Mouse (Mus musculus): ENCODE measurements around the gene Rdh13. TPM values are rescaled to one million over a fixed set of nuclear protein-coding genes. Genes with fewer than 3 reads are reported as not detected.

The Rdh13 gene
- polyA plus RNA-seq, 1 experiment from 2014 or later, result 34.5 TPM

DNA sequence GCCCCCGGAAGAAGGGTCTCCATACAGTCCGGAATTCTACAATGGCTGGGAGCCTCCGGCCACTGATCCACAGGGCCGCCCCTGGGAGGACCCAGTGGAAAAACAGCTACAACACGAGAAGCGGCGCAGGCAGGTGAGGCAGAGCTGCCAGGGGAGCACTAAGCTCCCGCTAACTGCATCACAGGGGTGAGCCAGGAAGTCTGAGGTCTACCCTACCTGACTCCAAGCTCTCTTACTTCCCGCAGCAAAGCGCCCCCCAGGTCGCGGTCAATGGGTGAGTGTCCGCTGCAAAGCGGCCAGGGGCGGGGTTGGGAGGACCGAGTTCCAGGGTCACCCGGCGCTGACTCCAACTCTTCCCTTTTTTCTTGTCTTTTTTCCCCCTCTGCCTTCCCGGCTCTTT lies 28.5 kb upstream of the Rdh13 start:
- 10% methylated on average over 18 of the region's 19 CpGs for WGBS
- peaks cover 14% of the 10 kb centered on the region for H3K4me1 ChIP-seq (replicated peaks; ENCODE audit: control insufficient read depth, insufficient read depth, low read length)
- no peak overlapping the region for H3K27ac ChIP-seq (ENCODE audit: low read depth)
- H3K4me2 ChIP-seq (ENCODE audit: low read length), result no peak overlapping the region
- H3K9ac ChIP-seq (ENCODE audit: low read length), result no peak overlapping the region
- H3K36me3 ChIP-seq (ENCODE audit: control insufficient read depth, insufficient read depth, low read length), result no peaks in the 10 kb centered on the region
- no peak for DNase-seq (ENCODE audit: low spot score)
- H3K4me3 ChIP-seq (ENCODE audit: low read depth, low read length), result no peak overlapping the region
- peaks cover 35% of the 10 kb centered on the region for H3K27me3 ChIP-seq (replicated peaks; ENCODE audit: control insufficient read depth, insufficient read depth, low read length)
- no peak for ATAC-seq (replicated peaks; ENCODE audit: low FRiP score, low TSS enrichment, low read depth)
- H3K9me3 ChIP-seq (ENCODE audit: control insufficient read depth, low read length), result no peaks in the 10 kb centered on the region

DNA sequence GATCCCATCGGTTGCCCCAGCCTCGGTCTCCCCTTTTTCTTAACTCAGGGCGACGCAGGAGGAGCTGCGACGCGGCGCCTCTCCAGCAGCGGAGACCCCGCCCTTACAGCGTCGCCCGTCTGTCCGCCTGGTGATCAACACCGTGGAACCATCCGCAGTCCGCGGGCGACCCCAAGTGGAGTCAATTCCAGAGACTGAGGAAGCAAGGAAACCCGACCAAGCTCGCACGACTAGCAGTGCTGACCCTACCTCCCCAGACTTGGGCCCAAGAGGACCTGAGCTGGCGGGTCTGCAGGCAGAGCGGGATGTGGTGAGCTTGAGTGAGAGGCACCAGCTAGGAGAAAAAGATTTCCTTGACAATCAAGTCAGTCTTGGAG lies 25.7 kb upstream of the Rdh13 start:
- no peaks in the 10 kb centered on the region for H3K9me3 ChIP-seq (ENCODE audit: control insufficient read depth, low read length)
- peak overlapping the region; percentile 94 for H3K4me2 ChIP-seq (ENCODE audit: low read length)
- H3K4me3 ChIP-seq (ENCODE audit: low read depth, low read length), result peak overlapping the region; percentile 44
- peak; percentile 92 for DNase-seq (ENCODE audit: low spot score)
- peak overlapping the region; percentile 27; the same call in 1 of the 2 replicates for H3K9ac ChIP-seq (ENCODE audit: low read length)
- peak; percentile 84 for ATAC-seq (replicated peaks; ENCODE audit: low FRiP score, low TSS enrichment, low read depth)
- under 1% methylated on average over 24 of the region's 24 CpGs for WGBS
- H3K27me3 ChIP-seq (replicated peaks; ENCODE audit: control insufficient read depth, insufficient read depth, low read length), result peaks cover 35% of the 10 kb centered on the region
- peaks cover 4% of the 10 kb centered on the region; the same call in 1 of the 2 replicates for H3K4me1 ChIP-seq (replicated peaks; ENCODE audit: control insufficient read depth, insufficient read depth, low read length)
- H3K36me3 ChIP-seq (ENCODE audit: control insufficient read depth, insufficient read depth, low read length), result no peaks in the 10 kb centered on the region
- H3K27ac ChIP-seq (ENCODE audit: low read depth), result no peak overlapping the region

DNA sequence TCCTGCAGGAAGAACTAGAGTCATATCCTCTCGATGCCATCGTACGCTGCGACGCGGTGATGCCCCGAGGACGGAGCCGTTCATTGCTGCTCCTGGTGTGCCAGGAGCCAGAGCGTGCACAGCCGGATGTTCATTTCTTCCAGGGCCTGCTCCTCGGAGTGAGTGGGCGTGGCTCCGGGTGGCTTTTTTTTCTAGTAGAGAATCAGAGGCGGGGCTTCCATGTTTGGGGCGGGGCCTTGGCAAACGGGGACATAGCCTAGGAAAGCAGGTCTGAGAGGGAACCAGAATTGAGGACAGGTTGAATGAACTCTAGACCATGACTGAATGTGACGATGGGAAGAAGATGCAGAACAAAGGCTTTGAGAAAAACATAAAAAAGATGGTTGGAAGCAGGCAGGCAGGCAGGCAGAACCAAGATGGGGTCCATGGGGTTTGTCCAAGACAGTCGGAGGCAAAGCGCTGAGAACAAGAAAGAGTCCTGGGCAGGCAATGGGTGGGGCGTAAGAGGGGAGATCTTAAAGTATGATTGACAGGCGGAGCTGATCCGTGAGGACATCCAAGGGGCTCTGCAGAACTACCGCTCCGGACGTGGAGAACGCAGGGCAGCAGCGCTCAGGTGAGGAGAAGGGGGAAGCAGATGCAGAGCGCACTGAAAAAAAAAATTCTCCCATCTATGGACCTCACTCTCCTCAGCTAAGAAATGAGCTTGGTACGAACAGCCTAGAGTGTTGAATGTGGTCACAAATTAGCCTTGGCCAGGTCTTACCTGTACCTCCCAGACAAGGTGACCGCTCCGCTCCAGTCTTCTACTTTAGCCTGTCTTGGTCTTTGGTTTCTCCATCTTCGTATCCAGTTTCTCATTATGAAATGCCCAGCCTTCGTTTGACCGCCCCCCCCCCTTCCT lies 25.1 kb upstream of the Rdh13 start:
- DNase-seq (ENCODE audit: low spot score) (peak; percentile 86), ATAC-seq (replicated peaks; ENCODE audit: low FRiP score, low TSS enrichment, low read depth) (peak; percentile 64)
- H3K4me2 ChIP-seq (ENCODE audit: low read length), result peak overlapping the region; percentile 94
- 2% methylated on average over 35 of the region's 35 CpGs for WGBS
- H3K4me3 ChIP-seq (ENCODE audit: low read depth, low read length), result peak overlapping the region; percentile 44
- peaks cover 35% of the 10 kb centered on the region for H3K27me3 ChIP-seq (replicated peaks; ENCODE audit: control insufficient read depth, insufficient read depth, low read length)
- no peaks in the 10 kb centered on the region for H3K36me3 ChIP-seq (ENCODE audit: control insufficient read depth, insufficient read depth, low read length)
- no peak overlapping the region for H3K27ac ChIP-seq (ENCODE audit: low read depth)
- peaks cover 4% of the 10 kb centered on the region; the same call in 1 of the 2 replicates for H3K4me1 ChIP-seq (replicated peaks; ENCODE audit: control insufficient read depth, insufficient read depth, low read length)
- peak overlapping the region; percentile 27; the same call in 1 of the 2 replicates for H3K9ac ChIP-seq (ENCODE audit: low read length)
- no peaks in the 10 kb centered on the region for H3K9me3 ChIP-seq (ENCODE audit: control insufficient read depth, low read length)

- WGBS, result 77% methylated on average over 3 of the region's 3 CpGs
- Histone ChIP-seq H3K4me1 (replicated peaks; ENCODE audit: control insufficient read depth, insufficient read depth, low read length) (peaks cover 4% of the 10 kb centered on the region; the same call in 1 of the 2 replicates), H3K27ac (ENCODE audit: low read depth) (no peak overlapping the region), H3K9ac (ENCODE audit: low read length) (no peak overlapping the region), H3K4me3 (ENCODE audit: low read depth, low read length) (no peak overlapping the region), H3K27me3 (replicated peaks; ENCODE audit: control insufficient read depth, insufficient read depth, low read length) (peaks cover 16% of the 10 kb centered on the region), H3K9me3 (ENCODE audit: control insufficient read depth, low read length) (no peaks in the 10 kb centered on the region), H3K36me3 (ENCODE audit: control insufficient read depth, insufficient read depth, low read length) (no peaks in the 10 kb centered on the region), H3K4me2 (ENCODE audit: low read length) (no peak overlapping the region)
- ATAC-seq (replicated peaks; ENCODE audit: low FRiP score, low TSS enrichment, low read depth), result no peak
- no peak for DNase-seq (ENCODE audit: low spot score)
Observed at GRCm38 (mm10) chr7:4467801-4468200, 22.4 kb upstream of the Rdh13 start.

- 12% methylated on average over 10 of the region's 12 CpGs for WGBS
- no peaks in the 10 kb centered on the region for H3K27me3 ChIP-seq (replicated peaks; ENCODE audit: control insufficient read depth, insufficient read depth, low read length)
- no peaks in the 10 kb centered on the region for H3K4me1 ChIP-seq (replicated peaks; ENCODE audit: control insufficient read depth, insufficient read depth, low read length)
- ATAC-seq (replicated peaks; ENCODE audit: low FRiP score, low TSS enrichment, low read depth) (peak; percentile 72), DNase-seq (ENCODE audit: low spot score) (no peak)
- no peaks in the 10 kb centered on the region for H3K36me3 ChIP-seq (ENCODE audit: control insufficient read depth, insufficient read depth, low read length)
- no peak overlapping the region for H3K27ac ChIP-seq (ENCODE audit: low read depth)
- peak overlapping the region; percentile 7; the same call in 1 of the 2 replicates for H3K4me2 ChIP-seq (ENCODE audit: low read length)
- H3K9me3 ChIP-seq (ENCODE audit: control insufficient read depth, low read length), result no peaks in the 10 kb centered on the region
- no peak overlapping the region for H3K9ac ChIP-seq (ENCODE audit: low read length)
- no peak overlapping the region for H3K4me3 ChIP-seq (ENCODE audit: low read depth, low read length)
Observed at GRCm38 (mm10) chr7:4464194-4464824, 18.9 kb upstream of the Rdh13 start.

GRCm38 (mm10) chr7:4460576-4461434 lies 15.4 kb upstream of the Rdh13 start, which contains the start of gene Eps8l1:
TSS of gene Eps8l1 (plus strand) at chr7:4460674.
- no peak within 1 kb of the TSS for H3K27ac ChIP-seq (ENCODE audit: low read depth)
- peak within 1 kb of the TSS; percentile 18 for H3K4me2 ChIP-seq (ENCODE audit: low read length)
- no peak within 1 kb of the TSS for H3K9ac ChIP-seq (ENCODE audit: low read length)
- no peaks in the 10 kb centered on the region for H3K9me3 ChIP-seq (ENCODE audit: control insufficient read depth, low read length)
- no peaks in the 10 kb centered on the region for H3K4me1 ChIP-seq (replicated peaks; ENCODE audit: control insufficient read depth, insufficient read depth, low read length)
- ATAC-seq (replicated peaks; ENCODE audit: low FRiP score, low TSS enrichment, low read depth) (peak; percentile 23), DNase-seq (ENCODE audit: low spot score) (no peak)
- H3K36me3 ChIP-seq (ENCODE audit: control insufficient read depth, insufficient read depth, low read length), result no peaks in the 10 kb centered on the region
- H3K4me3 ChIP-seq (ENCODE audit: low read depth, low read length), result peak within 1 kb of the TSS; percentile 12; the same call in 1 of the 2 replicates
- no peaks in the 10 kb centered on the region for H3K27me3 ChIP-seq (replicated peaks; ENCODE audit: control insufficient read depth, insufficient read depth, low read length)
- 62% methylated on average over 13 of the region's 16 CpGs for WGBS

GRCm38 (mm10) chr7:4452644-4453043 lies 7.2 kb upstream of the Rdh13 start:
- Histone ChIP-seq H3K4me1 (replicated peaks; ENCODE audit: control insufficient read depth, insufficient read depth, low read length) (peaks cover 9% of the 10 kb centered on the region; the same call in 1 of the 2 replicates), H3K4me3 (ENCODE audit: low read depth, low read length) (no peak overlapping the region), H3K9me3 (ENCODE audit: control insufficient read depth, low read length) (no peaks in the 10 kb centered on the region), H3K27me3 (replicated peaks; ENCODE audit: control insufficient read depth, insufficient read depth, low read length) (no peaks in the 10 kb centered on the region), H3K27ac (ENCODE audit: low read depth) (peak overlapping the region; percentile 33; the same call in 1 of the 2 replicates), H3K4me2 (ENCODE audit: low read length) (no peak overlapping the region), H3K9ac (ENCODE audit: low read length) (no peak overlapping the region), H3K36me3 (ENCODE audit: control insufficient read depth, insufficient read depth, low read length) (no peaks in the 10 kb centered on the region)
- ATAC-seq (replicated peaks; ENCODE audit: low FRiP score, low TSS enrichment, low read depth) (peak; percentile 83), DNase-seq (ENCODE audit: low spot score) (peak; percentile 57)
- 23% methylated on average over 4 of the region's 4 CpGs for WGBS

DNA sequence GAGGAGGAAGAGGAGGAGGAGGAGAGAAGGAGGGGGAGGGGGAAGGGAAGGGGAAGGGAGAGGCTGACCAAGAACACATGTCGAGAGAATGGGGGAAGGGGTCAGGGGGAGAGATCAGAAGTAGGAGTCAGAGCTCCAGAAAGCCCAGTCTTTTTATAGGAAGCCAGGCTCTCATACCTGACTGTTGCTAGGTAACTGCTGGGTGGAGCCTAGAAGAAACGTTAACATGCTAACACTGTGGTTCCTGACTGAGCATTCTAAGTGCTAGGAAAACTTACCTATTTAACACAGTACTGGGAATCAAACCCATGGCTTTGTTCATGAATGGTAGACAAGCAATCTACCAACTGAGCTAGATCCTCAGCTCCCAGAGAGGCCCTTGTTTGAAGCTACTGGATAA lies 3.8 kb upstream of the Rdh13 start:
- DNase-seq (ENCODE audit: low spot score) (no peak), ATAC-seq (replicated peaks; ENCODE audit: low FRiP score, low TSS enrichment, low read depth) (no peak)
- Histone ChIP-seq H3K4me3 (ENCODE audit: low read depth, low read length) (no peak overlapping the region), H3K9ac (ENCODE audit: low read length) (no peak overlapping the region), H3K9me3 (ENCODE audit: control insufficient read depth, low read length) (no peaks in the 10 kb centered on the region), H3K4me2 (ENCODE audit: low read length) (no peak overlapping the region), H3K36me3 (ENCODE audit: control insufficient read depth, insufficient read depth, low read length) (no peaks in the 10 kb centered on the region), H3K27ac (ENCODE audit: low read depth) (peak overlapping the region; percentile 54; the same call in 1 of the 2 replicates), H3K27me3 (replicated peaks; ENCODE audit: control insufficient read depth, insufficient read depth, low read length) (no peaks in the 10 kb centered on the region), H3K4me1 (replicated peaks; ENCODE audit: control insufficient read depth, insufficient read depth, low read length) (peaks cover 15% of the 10 kb centered on the region; the same call in 1 of the 2 replicates)
- 6% methylated on average over 2 of the region's 2 CpGs for WGBS
